Mouse (Mus musculus): ENCODE measurements around the gene Ppp1r3d. TPM values are rescaled to one million over a fixed set of nuclear protein-coding genes. Genes with fewer than 3 reads are reported as not detected.
A peak's percentile ranks its signal among the peaks of the same experiment; 100 is the strongest.

Gene Ppp1r3d
- polyA plus RNA-seq, 1 experiment from 2014 or later, result 1.0 TPM

GRCm38 (mm10) chr2:178413481-178414260 is 601 bp downstream of the Ppp1r3d start:
- Histone ChIP-seq H3K27ac (no peak overlapping the region), H3K27me3 (peaks cover 32% of the 10 kb centered on the region), H3K4me1 (replicated peaks) (peaks cover 36% of the 10 kb centered on the region), H3K4me3 (replicated peaks) (peak overlapping the region; percentile 58), H3K4me2 (peak overlapping the region; percentile 72), H3K9ac (peak overlapping the region; percentile 47; the same call in 1 of the 2 replicates), H3K9me3 (replicated peaks) (no peaks in the 10 kb centered on the region), H3K36me3 (0 out of 2 replicates have a peak, but pooled peaks cover under 1% of the 10 kb centered on the region)
- 16% methylated on average over 75 of the region's 75 CpGs for WGBS (ENCODE audit: insufficient replicate concordance)
- DNase-seq, result no peak
- no peak for ATAC-seq (ENCODE audit: low read depth)

- peaks cover 32% of the 10 kb centered on the region for H3K27me3 ChIP-seq
- H3K4me3 ChIP-seq (replicated peaks), result no peak overlapping the region
- 60% methylated on average over 13 of the region's 13 CpGs for WGBS (ENCODE audit: insufficient replicate concordance)
- H3K36me3 ChIP-seq, result no peaks in the 10 kb centered on the region
- DNase-seq (no peak), ATAC-seq (ENCODE audit: low read depth) (no peak)
- no peaks in the 10 kb centered on the region for H3K9me3 ChIP-seq (replicated peaks)
- peak overlapping the region; percentile 72 for H3K4me2 ChIP-seq
- H3K4me1 ChIP-seq (replicated peaks), result peaks cover 36% of the 10 kb centered on the region
- no peak overlapping the region for H3K27ac ChIP-seq
- no peak overlapping the region for H3K9ac ChIP-seq
Observed at GRCm38 (mm10) chr2:178413081-178413480, 1.2 kb downstream of the Ppp1r3d start.

GRCm38 (mm10) chr2:178412598-178412997 is 1.7 kb downstream of the Ppp1r3d start:
- 59% methylated on average over 6 of the region's 6 CpGs for WGBS (ENCODE audit: insufficient replicate concordance)
- H3K4me1 ChIP-seq (replicated peaks), result peaks cover 36% of the 10 kb centered on the region
- no peak overlapping the region for H3K9ac ChIP-seq
- H3K27me3 ChIP-seq, result peaks cover 32% of the 10 kb centered on the region
- H3K4me3 ChIP-seq (replicated peaks), result no peak overlapping the region
- H3K36me3 ChIP-seq, result no peaks in the 10 kb centered on the region
- no peaks in the 10 kb centered on the region; the same call in 1 of the 2 replicates for H3K9me3 ChIP-seq (replicated peaks)
- no peak overlapping the region for H3K4me2 ChIP-seq
- H3K27ac ChIP-seq, result no peak overlapping the region
- DNase-seq, result no peak
- no peak for ATAC-seq (ENCODE audit: low read depth)

- H3K9me3 ChIP-seq (replicated peaks), result no peaks in the 10 kb centered on the region; the same call in 1 of the 2 replicates
- peaks cover 31% of the 10 kb centered on the region for H3K27me3 ChIP-seq
- no peak overlapping the region for H3K4me2 ChIP-seq
- H3K36me3 ChIP-seq, result no peaks in the 10 kb centered on the region
- ATAC-seq (ENCODE audit: low read depth) (no peak), DNase-seq (no peak)
- H3K9ac ChIP-seq, result no peak overlapping the region
- peaks cover 16% of the 10 kb centered on the region for H3K4me1 ChIP-seq (replicated peaks)
- no peak overlapping the region for H3K27ac ChIP-seq
- no peak overlapping the region for H3K4me3 ChIP-seq (replicated peaks)
- 58% methylated on average over 6 of the region's 6 CpGs for WGBS (ENCODE audit: insufficient replicate concordance)
Observed at GRCm38 (mm10) chr2:178410286-178410685, 4.0 kb downstream of the Ppp1r3d start.

- Histone ChIP-seq H3K4me2 (no peak overlapping the region), H3K4me1 (replicated peaks) (peaks cover 7% of the 10 kb centered on the region), H3K9ac (no peak overlapping the region), H3K27me3 (peaks cover 18% of the 10 kb centered on the region), H3K4me3 (replicated peaks) (no peak overlapping the region), H3K9me3 (replicated peaks) (no peaks in the 10 kb centered on the region; the same call in 1 of the 2 replicates), H3K36me3 (no peaks in the 10 kb centered on the region), H3K27ac (no peak overlapping the region)
- DNase-seq, result no peak
- WGBS (ENCODE audit: insufficient replicate concordance), result 18% methylated on average over 1 of the region's 1 CpGs
- no peak for ATAC-seq (ENCODE audit: low read depth)
Observed at GRCm38 (mm10) chr2:178409024-178409423, 5.2 kb downstream of the Ppp1r3d start.

GRCm38 (mm10) chr2:178407053-178407815 is 7.0 kb downstream of the Ppp1r3d start, which contains the start of gene Sycp2:
TSS of gene Sycp2 (minus strand) at chr2:178407685.
- no peak within 1 kb of the TSS for H3K4me2 ChIP-seq
- no peaks in the 10 kb centered on the region for H3K4me1 ChIP-seq (replicated peaks)
- 69% methylated on average over 52 of the region's 52 CpGs for WGBS (ENCODE audit: insufficient replicate concordance)
- peaks cover under 1% of the 10 kb centered on the region for H3K27me3 ChIP-seq
- H3K36me3 ChIP-seq, result no peaks in the 10 kb centered on the region
- no peak for DNase-seq
- no peak within 1 kb of the TSS for H3K4me3 ChIP-seq (replicated peaks)
- ATAC-seq (ENCODE audit: low read depth), result peak; percentile 53
- H3K9me3 ChIP-seq (replicated peaks), result no peaks in the 10 kb centered on the region; the same call in 1 of the 2 replicates
- H3K27ac ChIP-seq, result no peak within 1 kb of the TSS
- no peak within 1 kb of the TSS for H3K9ac ChIP-seq

Other genes starting within 250 kb of the Ppp1r3d start
- gene Sycp2, start 6.8 kb downstream of the Ppp1r3d start, polyA plus RNA-seq (2015; fragmentation: Nextera tagmentation; extraction: Ambion mirVana), result not detected in 2 replicates
- gene Fam217b, start 52 bp upstream of the Ppp1r3d start, polyA plus RNA-seq (2015; fragmentation: Nextera tagmentation; extraction: Ambion mirVana), result 1.1 TPM in 2 replicates
- 0.12 and 0.16 TPM in 2 replicates for gene Cdh26, start 16.1 kb upstream of the Ppp1r3d start, polyA plus RNA-seq (2015; fragmentation: Nextera tagmentation; extraction: Ambion mirVana)